Mouse (Mus musculus) C2C12 (cell line): Measurements from ENCODE around the gene Ldb3.

Source experiments
- CTCF ChIP-seq: IDR thresholded peaks from one replicate; pipeline ENCODE4 v1.5.1; 2011; ENCODE audit not compliant: control insufficient read depth, insufficient read depth, insufficient read length
- USF1 ChIP-seq: IDR thresholded peaks from one replicate; pipeline ENCODE4 v1.6.1; 2011; ENCODE audit warnings: low read depth, mild to moderate bottlenecking, control low read depth, moderate library complexity

GRCm38 (mm10) chr14:34626824-34627223 lies 38.3 kb upstream of the Ldb3 start:
- TF ChIP-seq CTCF (no peak), USF1 (no peak)
